Mouse (Mus musculus): ENCODE data around the gene Vav2. TPM values are rescaled to one million over a fixed set of nuclear protein-coding genes. Genes with fewer than 3 reads are reported as not detected.

Vav2 gene
- polyA plus RNA-seq, 1 experiment from 2014 or later: 7.5 TPM

DNA sequence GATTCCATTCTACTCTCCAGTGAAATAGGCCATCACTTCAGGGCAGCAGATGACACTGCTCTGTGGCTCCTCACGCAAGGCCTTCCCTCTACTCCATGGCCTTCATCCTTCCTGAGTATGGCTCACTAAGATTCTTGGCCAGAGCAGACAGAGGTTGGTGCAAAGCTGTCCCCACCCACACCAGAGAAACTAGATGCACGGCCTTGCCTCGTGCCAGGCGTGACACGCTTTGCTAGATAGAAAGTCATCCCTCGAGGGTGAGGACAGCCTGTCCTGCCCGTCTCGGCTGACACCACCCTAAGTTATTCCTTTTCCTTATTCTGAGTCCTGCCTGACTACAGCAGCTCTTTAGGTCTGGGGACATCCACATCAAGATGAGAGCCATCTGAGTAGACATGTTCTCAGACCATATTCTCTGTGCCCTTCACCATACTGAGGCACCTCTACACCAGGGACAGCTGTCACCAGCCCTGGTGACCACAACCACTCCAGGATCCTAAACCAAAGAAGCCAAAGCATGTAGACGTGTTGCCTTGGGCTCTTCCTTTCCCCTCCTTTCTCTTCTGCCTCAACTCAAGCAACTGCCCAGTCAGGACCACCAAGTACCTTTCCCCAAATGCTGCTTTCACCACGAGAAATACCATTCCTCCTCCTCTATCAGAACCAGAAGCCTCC is 97.3 kb downstream of the Vav2 start:
- Histone ChIP-seq H3K27me3 (replicated peaks; ENCODE audit: control insufficient read depth, insufficient read depth, low read length) (no peaks in the 10 kb centered on the region), H3K4me3 (ENCODE audit: low read depth, low read length) (no peak overlapping the region), H3K4me2 (ENCODE audit: low read length) (no peak overlapping the region), H3K36me3 (ENCODE audit: control insufficient read depth, insufficient read depth, low read length) (no peaks in the 10 kb centered on the region), H3K4me1 (replicated peaks; ENCODE audit: control insufficient read depth, insufficient read depth, low read length) (peaks cover 17% of the 10 kb centered on the region), H3K27ac (ENCODE audit: low read depth) (no peak overlapping the region), H3K9ac (ENCODE audit: low read length) (no peak overlapping the region), H3K9me3 (ENCODE audit: control insufficient read depth, low read length) (no peaks in the 10 kb centered on the region)
- DNase-seq (ENCODE audit: low spot score): no peak
- 89% methylated on average over 10 of the region's 10 CpGs for WGBS
- ATAC-seq (replicated peaks; ENCODE audit: low FRiP score, low TSS enrichment, low read depth): no peak

DNA sequence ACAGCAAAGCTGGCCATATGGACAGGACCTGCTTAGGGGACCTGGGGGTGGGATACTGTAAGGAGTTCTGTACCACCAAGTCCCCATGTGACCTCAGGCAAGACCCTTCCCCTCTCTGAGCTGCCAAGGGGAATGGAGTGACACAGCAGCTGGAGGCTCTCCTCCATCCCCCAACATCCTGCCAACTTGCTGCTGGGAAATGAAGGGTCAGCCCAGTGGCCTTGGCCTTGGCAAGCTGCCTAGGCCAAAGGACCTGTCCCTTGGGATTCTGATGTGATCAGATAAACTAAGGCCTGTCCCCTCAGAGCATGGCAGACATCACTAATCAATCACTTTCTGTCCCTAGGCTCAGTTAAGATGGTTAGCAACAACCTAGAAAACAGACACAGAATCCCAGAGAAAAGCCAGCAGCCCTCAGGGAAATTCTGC is 98.2 kb downstream of the Vav2 start:
- Histone ChIP-seq H3K4me1 (replicated peaks; ENCODE audit: control insufficient read depth, insufficient read depth, low read length) (peaks cover 22% of the 10 kb centered on the region), H3K36me3 (ENCODE audit: control insufficient read depth, insufficient read depth, low read length) (no peaks in the 10 kb centered on the region), H3K27me3 (replicated peaks; ENCODE audit: control insufficient read depth, insufficient read depth, low read length) (no peaks in the 10 kb centered on the region), H3K27ac (ENCODE audit: low read depth) (0 out of 2 replicates have a peak overlapping the region, but pooled peaks have one; percentile 16), H3K4me2 (ENCODE audit: low read length) (no peak overlapping the region), H3K9me3 (ENCODE audit: control insufficient read depth, low read length) (no peaks in the 10 kb centered on the region), H3K4me3 (ENCODE audit: low read depth, low read length) (no peak overlapping the region), H3K9ac (ENCODE audit: low read length) (no peak overlapping the region)
- ATAC-seq (replicated peaks; ENCODE audit: low FRiP score, low TSS enrichment, low read depth) (no peak), DNase-seq (ENCODE audit: low spot score) (no peak)

DNA sequence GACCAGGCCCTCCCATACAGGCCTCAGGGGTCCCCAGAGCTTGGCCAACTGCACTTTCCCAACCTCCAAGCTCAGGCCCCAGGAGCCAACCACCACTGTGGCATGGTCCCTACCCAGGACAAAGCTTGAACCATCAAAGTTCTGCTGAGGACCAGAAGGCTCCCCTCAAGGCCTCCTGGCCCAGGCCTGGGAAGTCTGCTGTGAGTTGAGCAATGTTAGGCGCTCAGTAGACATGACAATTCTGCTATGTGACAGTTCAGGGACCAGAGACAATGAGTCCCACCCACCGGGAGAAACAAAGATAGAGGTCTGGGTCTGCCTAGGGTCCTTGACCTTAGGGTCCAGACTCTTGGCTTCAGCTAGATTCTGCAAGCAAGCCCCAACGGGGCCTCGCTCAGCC is 98.9 kb downstream of the Vav2 start:
- no peak for DNase-seq (ENCODE audit: low spot score)
- Histone ChIP-seq H3K9ac (ENCODE audit: low read length) (no peak overlapping the region), H3K36me3 (ENCODE audit: control insufficient read depth, insufficient read depth, low read length) (no peaks in the 10 kb centered on the region), H3K9me3 (ENCODE audit: control insufficient read depth, low read length) (no peaks in the 10 kb centered on the region), H3K4me1 (replicated peaks; ENCODE audit: control insufficient read depth, insufficient read depth, low read length) (peaks cover 29% of the 10 kb centered on the region), H3K27ac (ENCODE audit: low read depth) (no peak overlapping the region), H3K27me3 (replicated peaks; ENCODE audit: control insufficient read depth, insufficient read depth, low read length) (no peaks in the 10 kb centered on the region), H3K4me3 (ENCODE audit: low read depth, low read length) (no peak overlapping the region), H3K4me2 (ENCODE audit: low read length) (no peak overlapping the region)
- WGBS: 79% methylated on average over 4 of the region's 4 CpGs
- ATAC-seq (replicated peaks; ENCODE audit: low FRiP score, low TSS enrichment, low read depth): no peak

DNA sequence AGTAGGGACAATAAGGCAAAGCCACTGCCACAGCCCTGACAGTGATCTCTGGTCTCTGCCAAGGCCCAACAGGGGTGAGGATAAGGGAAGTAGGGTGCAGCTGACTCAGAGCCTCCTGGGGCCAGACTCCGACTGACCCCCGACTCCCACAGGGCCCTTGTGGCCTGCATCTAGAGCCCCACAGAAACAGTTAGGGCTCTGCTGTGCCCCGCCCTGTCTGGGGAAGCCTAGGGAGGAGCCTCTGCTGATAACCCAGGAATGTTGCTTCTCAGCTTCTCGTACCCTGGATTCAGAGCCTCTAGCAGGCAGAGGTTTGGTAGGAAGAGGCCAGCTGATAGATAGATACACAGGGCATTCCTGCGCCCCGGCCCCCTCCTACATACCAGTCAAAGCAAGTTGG is 99.8 kb downstream of the Vav2 start:
- Histone ChIP-seq H3K27ac (ENCODE audit: low read depth) (no peak overlapping the region), H3K9ac (ENCODE audit: low read length) (no peak overlapping the region), H3K4me2 (ENCODE audit: low read length) (no peak overlapping the region), H3K9me3 (ENCODE audit: control insufficient read depth, low read length) (no peaks in the 10 kb centered on the region), H3K27me3 (replicated peaks; ENCODE audit: control insufficient read depth, insufficient read depth, low read length) (no peaks in the 10 kb centered on the region), H3K36me3 (ENCODE audit: control insufficient read depth, insufficient read depth, low read length) (no peaks in the 10 kb centered on the region), H3K4me1 (replicated peaks; ENCODE audit: control insufficient read depth, insufficient read depth, low read length) (peaks cover 36% of the 10 kb centered on the region), H3K4me3 (ENCODE audit: low read depth, low read length) (no peak overlapping the region)
- WGBS: 52% methylated on average over 6 of the region's 6 CpGs
- no peak for DNase-seq (ENCODE audit: low spot score)
- peak; percentile 61; the same call in 1 of the 2 replicates for ATAC-seq (replicated peaks; ENCODE audit: low FRiP score, low TSS enrichment, low read depth)

DNA sequence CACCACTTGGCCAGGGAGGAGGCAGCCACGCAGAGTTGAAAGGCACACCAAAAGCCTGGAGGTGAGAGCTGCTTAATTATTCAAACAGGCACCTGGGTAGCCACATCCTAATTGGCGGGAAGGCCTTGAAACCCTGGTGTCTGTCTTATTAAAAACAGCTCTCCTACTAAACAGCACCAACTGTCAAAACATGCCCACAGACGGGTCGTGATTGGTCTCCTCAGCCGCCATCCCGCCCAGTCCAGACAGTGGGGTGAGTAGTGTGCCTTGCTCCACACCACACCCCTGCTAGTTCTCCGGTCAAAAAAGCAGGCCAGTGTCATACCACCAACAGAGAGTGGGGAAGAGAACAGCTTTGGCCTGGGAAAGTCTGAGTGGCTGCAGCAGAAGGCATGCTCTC is 100.5 kb downstream of the Vav2 start:
- Histone ChIP-seq H3K9ac (ENCODE audit: low read length) (no peak overlapping the region), H3K27ac (ENCODE audit: low read depth) (no peak overlapping the region), H3K4me1 (replicated peaks; ENCODE audit: control insufficient read depth, insufficient read depth, low read length) (peaks cover 36% of the 10 kb centered on the region), H3K36me3 (ENCODE audit: control insufficient read depth, insufficient read depth, low read length) (no peaks in the 10 kb centered on the region), H3K4me2 (ENCODE audit: low read length) (no peak overlapping the region), H3K4me3 (ENCODE audit: low read depth, low read length) (no peak overlapping the region), H3K9me3 (ENCODE audit: control insufficient read depth, low read length) (no peaks in the 10 kb centered on the region), H3K27me3 (replicated peaks; ENCODE audit: control insufficient read depth, insufficient read depth, low read length) (no peaks in the 10 kb centered on the region)
- DNase-seq (ENCODE audit: low spot score): no peak
- ATAC-seq (replicated peaks; ENCODE audit: low FRiP score, low TSS enrichment, low read depth): no peak
- 63% methylated on average over 7 of the region's 7 CpGs for WGBS

DNA sequence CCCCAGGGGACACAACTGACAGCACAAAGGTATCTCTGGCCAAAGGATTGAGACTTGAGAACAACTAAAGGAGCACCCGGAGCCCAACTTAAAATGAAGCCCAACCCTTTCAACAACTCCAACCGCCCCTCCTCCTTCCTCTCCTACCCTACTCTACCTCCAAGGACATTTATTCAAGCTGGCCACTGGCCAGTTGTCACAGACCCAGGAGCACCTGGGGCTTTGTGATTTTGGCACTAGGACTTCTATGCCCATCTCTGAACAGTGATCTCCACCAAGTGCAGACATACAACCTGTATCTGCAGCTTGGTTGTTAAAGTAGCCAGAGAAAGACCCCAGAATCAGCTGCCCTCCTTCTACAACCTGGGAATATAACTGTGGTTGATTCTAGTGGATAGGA is 102.1 kb downstream of the Vav2 start:
- no peak for ATAC-seq (replicated peaks; ENCODE audit: low FRiP score, low TSS enrichment, low read depth)
- no peak for DNase-seq (ENCODE audit: low spot score)
- Histone ChIP-seq H3K4me2 (ENCODE audit: low read length) (no peak overlapping the region), H3K27me3 (replicated peaks; ENCODE audit: control insufficient read depth, insufficient read depth, low read length) (no peaks in the 10 kb centered on the region), H3K27ac (ENCODE audit: low read depth) (no peak overlapping the region), H3K4me3 (ENCODE audit: low read depth, low read length) (no peak overlapping the region), H3K9ac (ENCODE audit: low read length) (no peak overlapping the region), H3K9me3 (ENCODE audit: control insufficient read depth, low read length) (no peaks in the 10 kb centered on the region), H3K4me1 (replicated peaks; ENCODE audit: control insufficient read depth, insufficient read depth, low read length) (peaks cover 36% of the 10 kb centered on the region), H3K36me3 (ENCODE audit: control insufficient read depth, insufficient read depth, low read length) (no peaks in the 10 kb centered on the region)
- 10% methylated on average over 2 of the region's 2 CpGs for WGBS

DNA sequence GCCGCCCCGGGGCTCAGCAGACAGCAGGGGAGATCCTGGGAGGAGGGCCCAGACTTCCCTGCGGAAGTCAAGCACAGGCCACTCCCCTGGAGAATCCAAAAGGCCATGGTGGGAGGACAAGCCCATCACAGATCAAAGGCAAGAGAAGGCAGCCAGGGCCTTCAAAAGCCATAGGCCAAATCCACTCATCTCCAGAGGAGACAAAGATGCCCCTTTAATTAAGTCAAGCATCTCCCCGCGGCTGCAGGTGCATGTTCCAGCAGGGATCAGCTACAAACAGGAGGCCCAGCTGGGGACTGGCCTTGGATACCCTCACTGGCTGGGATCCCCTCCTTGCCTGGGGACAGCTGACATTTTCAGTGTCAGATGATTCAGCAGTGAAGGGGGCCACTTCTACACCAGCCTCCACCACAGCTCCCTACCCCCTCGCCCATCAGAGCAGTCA is 105.4 kb downstream of the Vav2 start:
- Histone ChIP-seq H3K4me3 (ENCODE audit: low read depth, low read length) (no peak overlapping the region), H3K9ac (ENCODE audit: low read length) (no peak overlapping the region), H3K9me3 (ENCODE audit: control insufficient read depth, low read length) (no peaks in the 10 kb centered on the region), H3K27me3 (replicated peaks; ENCODE audit: control insufficient read depth, insufficient read depth, low read length) (no peaks in the 10 kb centered on the region), H3K36me3 (ENCODE audit: control insufficient read depth, insufficient read depth, low read length) (no peaks in the 10 kb centered on the region), H3K27ac (ENCODE audit: low read depth) (no peak overlapping the region), H3K4me2 (ENCODE audit: low read length) (no peak overlapping the region), H3K4me1 (replicated peaks; ENCODE audit: control insufficient read depth, insufficient read depth, low read length) (peaks cover 21% of the 10 kb centered on the region)
- ATAC-seq (replicated peaks; ENCODE audit: low FRiP score, low TSS enrichment, low read depth) (no peak), DNase-seq (ENCODE audit: low spot score) (no peak)
- whole genome bisulfite sequencing: 28% methylated on average over 6 of the region's 6 CpGs

DNA sequence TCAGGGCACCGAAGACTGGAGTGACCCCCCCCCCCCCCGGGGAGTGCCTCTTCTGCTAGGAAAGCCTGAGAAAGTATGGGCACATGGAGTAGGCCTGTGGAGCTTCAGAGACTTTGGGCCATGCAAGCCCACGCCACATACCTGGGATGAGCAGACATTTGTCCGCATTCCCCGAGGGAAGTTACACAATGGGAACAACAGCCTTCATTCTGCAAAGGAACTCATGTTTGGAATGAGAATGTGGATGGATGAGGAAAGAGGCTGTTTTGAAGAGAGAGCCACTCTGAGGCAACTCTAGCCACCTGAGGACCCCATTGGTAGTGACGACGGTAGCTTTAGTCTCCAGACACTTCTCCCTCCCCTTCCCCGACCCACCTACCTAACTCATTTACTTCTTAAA is 106.0 kb downstream of the Vav2 start:
- ATAC-seq (replicated peaks; ENCODE audit: low FRiP score, low TSS enrichment, low read depth) (no peak), DNase-seq (ENCODE audit: low spot score) (no peak)
- no peak overlapping the region for H3K27ac ChIP-seq (ENCODE audit: low read depth)
- H3K9ac ChIP-seq (ENCODE audit: low read length): no peak overlapping the region
- H3K9me3 ChIP-seq (ENCODE audit: control insufficient read depth, low read length): no peaks in the 10 kb centered on the region
- H3K27me3 ChIP-seq (replicated peaks; ENCODE audit: control insufficient read depth, insufficient read depth, low read length): no peaks in the 10 kb centered on the region
- H3K4me1 ChIP-seq (replicated peaks; ENCODE audit: control insufficient read depth, insufficient read depth, low read length): peaks cover 21% of the 10 kb centered on the region
- WGBS: 72% methylated on average over 8 of the region's 8 CpGs
- H3K4me3 ChIP-seq (ENCODE audit: low read depth, low read length): no peak overlapping the region
- H3K4me2 ChIP-seq (ENCODE audit: low read length): no peak overlapping the region
- H3K36me3 ChIP-seq (ENCODE audit: control insufficient read depth, insufficient read depth, low read length): no peaks in the 10 kb centered on the region

DNA sequence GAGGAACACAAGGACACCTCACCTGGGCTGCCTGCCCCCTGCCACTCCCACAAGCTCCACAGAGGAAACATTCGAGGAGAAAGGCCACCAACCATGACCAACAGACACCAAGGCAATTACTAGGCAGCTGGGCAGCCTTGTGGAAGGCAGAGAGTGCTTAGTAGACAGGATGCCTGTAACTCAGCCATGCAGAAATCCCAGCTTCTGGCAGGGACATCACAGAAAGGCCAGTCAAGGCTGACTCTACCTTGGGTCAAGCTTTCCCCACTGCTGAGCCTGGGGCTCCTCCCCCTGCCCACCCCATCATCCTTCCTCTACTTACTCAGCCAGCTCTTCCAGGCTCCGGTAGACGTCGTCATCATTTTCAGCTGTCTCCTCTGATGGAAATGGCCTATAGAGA is 108.2 kb downstream of the Vav2 start:
- H3K36me3 ChIP-seq (ENCODE audit: control insufficient read depth, insufficient read depth, low read length): no peaks in the 10 kb centered on the region
- ATAC-seq (replicated peaks; ENCODE audit: low FRiP score, low TSS enrichment, low read depth): no peak
- WGBS: 64% methylated on average over 4 of the region's 4 CpGs
- H3K27me3 ChIP-seq (replicated peaks; ENCODE audit: control insufficient read depth, insufficient read depth, low read length): no peaks in the 10 kb centered on the region
- no peak overlapping the region for H3K4me3 ChIP-seq (ENCODE audit: low read depth, low read length)
- no peak overlapping the region for H3K27ac ChIP-seq (ENCODE audit: low read depth)
- DNase-seq (ENCODE audit: low spot score): no peak
- H3K4me2 ChIP-seq (ENCODE audit: low read length): no peak overlapping the region
- H3K9me3 ChIP-seq (ENCODE audit: control insufficient read depth, low read length): no peaks in the 10 kb centered on the region
- H3K9ac ChIP-seq (ENCODE audit: low read length): no peak overlapping the region
- peaks cover 14% of the 10 kb centered on the region for H3K4me1 ChIP-seq (replicated peaks; ENCODE audit: control insufficient read depth, insufficient read depth, low read length)
